Mouse (Mus musculus) MEL (cell line): ENCODE measurements around the gene Rabep2. TPM values are rescaled to one million over a fixed set of nuclear protein-coding genes. Genes with fewer than 3 reads are reported as not detected.

Experiments
- DNase-seq: peaks from one replicate; pipeline ENCODE4 v3.0.0; 2011; ENCODE audit warnings: low read depth, low spot score
- H3K27ac ChIP-seq: 2 replicates; pipeline ENCODE4 v1.5.1; 2012; ENCODE audit warnings: low read depth, mild to moderate bottlenecking, control low read depth, low read length, moderate library complexity; ENCODE audit not compliant: control insufficient read depth
- H3K27me3 ChIP-seq, 2 experiments: fragments of 150-350 bp in 1 of 2; sonication (generic) in 1 of 2; 2 replicates each; pipeline ENCODE4 v1.6.1; 2012; ENCODE audit warnings: low read length in 2 of 2, mild to moderate bottlenecking in 2 of 2, improper control_type of control experiment in 1 of 2, moderate library complexity in 1 of 2; ENCODE audit not compliant: insufficient read depth in 2 of 2, control insufficient read depth in 1 of 2
- H3K36me3 ChIP-seq, 2 experiments: 2 replicates each; pipeline ENCODE4 v1.6.1; 2012 to 2014; ENCODE audit warnings: low read length in 2 of 2, improper control_type of control experiment in 1 of 2, inconsistent platforms in 1 of 2, mild to moderate bottlenecking in 1 of 2; ENCODE audit not compliant: insufficient read depth in 2 of 2, control insufficient read depth in 1 of 2
- H3K4me1 ChIP-seq, 2 experiments: fragments of 150-350 bp in 1 of 2; sonication (generic) in 1 of 2; 2 replicates each; pipeline ENCODE4 v1.6.1; 2012; ENCODE audit warnings: low read length in 2 of 2, improper control_type of control experiment in 1 of 2, mild to moderate bottlenecking in 1 of 2; ENCODE audit not compliant: insufficient read depth in 2 of 2, control insufficient read depth in 1 of 2
- H3K4me3 ChIP-seq, 2 experiments: fragments of 150-350 bp in 1 of 2; sonication (generic) in 1 of 2; 2 replicates each; pipeline ENCODE4 v1.5.1; 2012; ENCODE audit warnings: low read depth in 2 of 2, low read length in 2 of 2, mild to moderate bottlenecking in 2 of 2, moderate library complexity in 2 of 2, control low read depth in 1 of 2, improper control_type of control experiment in 1 of 2; ENCODE audit not compliant: control insufficient read depth in 1 of 2, insufficient read depth in 1 of 2
- H3K79me2 ChIP-seq: 2 replicates; pipeline ENCODE4 v1.6.1; 2012; ENCODE audit warnings: mild to moderate bottlenecking, low read length, moderate library complexity; ENCODE audit not compliant: control insufficient read depth, poor library complexity, insufficient read depth
- H3K9ac ChIP-seq: 2 replicates; pipeline ENCODE4 v1.6.1; 2012; ENCODE audit warnings: low read depth, mild to moderate bottlenecking, control low read depth, low read length, moderate library complexity; ENCODE audit not compliant: control insufficient read depth, poor library complexity, severe bottlenecking
- H3K9me3 ChIP-seq: fragments of 150-350 bp; sonication (generic); replicated peaks from 2 replicates; pipeline ENCODE4 v1.6.1; 2012; ENCODE audit warnings: mild to moderate bottlenecking, low read length, improper control_type of control experiment, moderate library complexity; ENCODE audit not compliant: insufficient read depth
- BHLHE40 ChIP-seq: IDR thresholded peaks from 2 replicates; pipeline ENCODE4 v1.6.1; 2012; ENCODE audit warnings: low read depth, mild to moderate bottlenecking, inconsistent platforms, low read length, improper control_type of control experiment, borderline replicate concordance
- CHD1 ChIP-seq: IDR thresholded peaks from 2 replicates; pipeline ENCODE4 v1.6.1; 2012; ENCODE audit warnings: low read depth, mild to moderate bottlenecking, inconsistent platforms, low read length, improper control_type of control experiment
- CHD2 ChIP-seq: IDR thresholded peaks from 2 replicates; pipeline ENCODE4 v1.6.1; 2011; ENCODE audit warnings: low read length, improper control_type of control experiment
- CTCF ChIP-seq, 3 experiments: IDR thresholded peaks in 2 of 3; conservative IDR thresholded peaks in 1 of 3; 2 replicates each; pipeline ENCODE4 v1.5.1; 2011 to 2012; ENCODE audit warnings: low read length in 3 of 3, low read depth in 2 of 3, mild to moderate bottlenecking in 2 of 3, improper control_type of control experiment in 1 of 3, inconsistent platforms in 1 of 3, mixed read lengths in 1 of 3, moderate library complexity in 1 of 3; ENCODE audit not compliant: control insufficient read depth in 1 of 3, insufficient read depth in 1 of 3, poor library complexity in 1 of 3, severe bottlenecking in 1 of 3
- E2F4 ChIP-seq: IDR thresholded peaks from 2 replicates; pipeline ENCODE4 v1.6.1; 2011; ENCODE audit warnings: low read depth, low read length, improper control_type of control experiment, borderline replicate concordance
- ELF1 ChIP-seq: IDR thresholded peaks from 2 replicates; pipeline ENCODE4 v1.6.1; 2014; ENCODE audit warnings: low read depth, mild to moderate bottlenecking, inconsistent platforms, low read length, improper control_type of control experiment, moderate library complexity
- EP300 ChIP-seq, 2 experiments: IDR thresholded peaks; 2 replicates each; pipeline ENCODE4 v1.6.1; 2011; ENCODE audit warnings: improper control_type of control experiment in 2 of 2, low read length in 2 of 2, low read depth in 1 of 2, mild to moderate bottlenecking in 1 of 2
- ETS1 ChIP-seq: IDR thresholded peaks from 2 replicates; pipeline ENCODE4 v1.6.1; 2012; ENCODE audit warnings: low read depth, mild to moderate bottlenecking, inconsistent platforms, low read length, improper control_type of control experiment, moderate library complexity
- GABPA ChIP-seq: IDR thresholded peaks from 2 replicates; pipeline ENCODE4 v1.6.1; 2012; ENCODE audit warnings: low read depth, mild to moderate bottlenecking, inconsistent platforms, low read length, improper control_type of control experiment, moderate library complexity
- GATA1 ChIP-seq: IDR thresholded peaks from 2 replicates; pipeline ENCODE4 v1.6.1; 2011; ENCODE audit warnings: low read depth, low read length, improper control_type of control experiment
- JUND ChIP-seq: IDR thresholded peaks from 2 replicates; pipeline ENCODE4 v1.6.1; 2011; ENCODE audit warnings: low read depth, mild to moderate bottlenecking, improper control_type of control experiment, low read length
- KAT2A ChIP-seq: conservative IDR thresholded peaks from 2 replicates; pipeline ENCODE4 v1.6.1; 2012; ENCODE audit warnings: low read depth, low read length, improper control_type of control experiment, inconsistent platforms
- MAFK ChIP-seq: IDR thresholded peaks from 2 replicates; pipeline ENCODE4 v1.6.1; 2011; ENCODE audit warnings: low read depth, mild to moderate bottlenecking, low read length, improper control_type of control experiment, borderline replicate concordance
- MAX ChIP-seq: IDR thresholded peaks from 2 replicates; pipeline ENCODE4 v1.6.1; 2011; ENCODE audit warnings: low read length, improper control_type of control experiment
- MAZ ChIP-seq: IDR thresholded peaks from 2 replicates; pipeline ENCODE4 v1.6.1; 2012; ENCODE audit warnings: low read depth, mild to moderate bottlenecking, inconsistent platforms, low read length, improper control_type of control experiment
- MEF2A ChIP-seq: IDR thresholded peaks from 2 replicates; pipeline ENCODE4 v1.6.1; 2014; ENCODE audit warnings: low read depth, mild to moderate bottlenecking, inconsistent platforms, low read length, improper control_type of control experiment; ENCODE audit not compliant: poor library complexity, insufficient replicate concordance, severe bottlenecking; ENCODE audit errors: extremely low read depth
- MXI1 ChIP-seq: IDR thresholded peaks from 2 replicates; pipeline ENCODE4 v1.6.1; 2011; ENCODE audit warnings: mild to moderate bottlenecking, low read depth, low read length, improper control_type of control experiment
- MYB ChIP-seq: IDR thresholded peaks from 2 replicates; pipeline ENCODE4 v1.6.1; 2011; ENCODE audit warnings: mild to moderate bottlenecking, low read depth, low read length, improper control_type of control experiment
- MYC ChIP-seq: IDR thresholded peaks from 2 replicates; pipeline ENCODE4 v1.6.1; 2011; ENCODE audit warnings: low read depth, mild to moderate bottlenecking, low read length, improper control_type of control experiment, moderate library complexity
- NELFE ChIP-seq: IDR thresholded peaks from 2 replicates; pipeline ENCODE4 v1.6.1; 2011; ENCODE audit warnings: low read depth, low read length, improper control_type of control experiment
- NRF1 ChIP-seq: IDR thresholded peaks from 2 replicates; pipeline ENCODE4 v1.6.1; 2014; ENCODE audit warnings: low read depth, mild to moderate bottlenecking, inconsistent platforms, low read length, improper control_type of control experiment, moderate library complexity; ENCODE audit not compliant: poor library complexity, insufficient read depth, severe bottlenecking
- POLR2A ChIP-seq, 2 experiments: IDR thresholded peaks; 2 replicates each; pipeline ENCODE4 v1.6.1; 2011 to 2012; ENCODE audit warnings: low read length in 2 of 2, mild to moderate bottlenecking in 2 of 2, control low read depth in 1 of 2, improper control_type of control experiment in 1 of 2, low read depth in 1 of 2, moderate library complexity in 1 of 2; ENCODE audit not compliant: control insufficient read depth in 1 of 2, insufficient read depth in 1 of 2, poor library complexity in 1 of 2
- POLR2AphosphoS2 ChIP-seq: IDR thresholded peaks from 2 replicates; pipeline ENCODE4 v1.6.1; 2011; ENCODE audit warnings: low read length, improper control_type of control experiment
- POLR2AphosphoS5 ChIP-seq: IDR thresholded peaks from 2 replicates; pipeline ENCODE4 v1.6.1; 2012; ENCODE audit warnings: low read depth, borderline replicate concordance, mild to moderate bottlenecking, inconsistent platforms, low read length, moderate library complexity, mixed read lengths
- RAD21 ChIP-seq: IDR thresholded peaks from 2 replicates; pipeline ENCODE4 v1.6.1; 2011; ENCODE audit warnings: mild to moderate bottlenecking, low read depth, low read length, improper control_type of control experiment
- RCOR1 ChIP-seq: IDR thresholded peaks from 2 replicates; pipeline ENCODE4 v1.6.1; 2012; ENCODE audit warnings: low read depth, mild to moderate bottlenecking, inconsistent platforms, low read length, improper control_type of control experiment
- SIN3A ChIP-seq: IDR thresholded peaks from 2 replicates; pipeline ENCODE4 v1.6.1; 2012; ENCODE audit warnings: low read length, improper control_type of control experiment, inconsistent platforms
- SMC3 ChIP-seq: IDR thresholded peaks from 2 replicates; pipeline ENCODE4 v1.6.1; 2011; ENCODE audit warnings: low read depth, low read length, improper control_type of control experiment
- TAL1 ChIP-seq: IDR thresholded peaks from 2 replicates; pipeline ENCODE4 v1.6.1; 2012; ENCODE audit warnings: mild to moderate bottlenecking, inconsistent platforms, low read length, moderate library complexity, mixed read lengths
- TBP ChIP-seq: IDR thresholded peaks from 2 replicates; pipeline ENCODE4 v1.8.0; 2011; ENCODE audit warnings: low read depth, low read length, improper control_type of control experiment
- UBTF ChIP-seq: IDR thresholded peaks from 2 replicates; pipeline ENCODE4 v1.6.1; 2012; ENCODE audit warnings: low read depth, mild to moderate bottlenecking, inconsistent platforms, low read length, improper control_type of control experiment, moderate library complexity, borderline replicate concordance; ENCODE audit not compliant: insufficient read depth
- USF1 ChIP-seq: IDR thresholded peaks from 2 replicates; pipeline ENCODE4 v1.6.1; 2014; ENCODE audit warnings: low read depth, mild to moderate bottlenecking, inconsistent platforms, low read length, improper control_type of control experiment, moderate library complexity
- USF2 ChIP-seq, 2 experiments: IDR thresholded peaks; 2 replicates each; pipeline ENCODE4 v1.6.1; 2011 to 2012; ENCODE audit warnings: improper control_type of control experiment in 2 of 2, low read length in 2 of 2, borderline replicate concordance in 1 of 2, inconsistent platforms in 1 of 2, low read depth in 1 of 2, mild to moderate bottlenecking in 1 of 2; ENCODE audit not compliant: insufficient read depth in 1 of 2
- ZC3H11A ChIP-seq: IDR thresholded peaks from 2 replicates; pipeline ENCODE4 v1.6.1; 2012; ENCODE audit warnings: low read depth, mild to moderate bottlenecking, inconsistent platforms, low read length, improper control_type of control experiment
- ZKSCAN1 ChIP-seq: IDR thresholded peaks from 2 replicates; pipeline ENCODE4 v1.6.1; 2012; ENCODE audit warnings: low read depth, mild to moderate bottlenecking, inconsistent platforms, low read length, improper control_type of control experiment, moderate library complexity
- ZMIZ1 ChIP-seq: IDR thresholded peaks from 2 replicates; pipeline ENCODE4 v1.6.1; 2012; ENCODE audit warnings: low read depth, mild to moderate bottlenecking, inconsistent platforms, low read length, improper control_type of control experiment, moderate library complexity
- ZNF384 ChIP-seq: IDR thresholded peaks from 2 replicates; pipeline ENCODE4 v1.6.1; 2012; ENCODE audit warnings: low read depth, mild to moderate bottlenecking, inconsistent platforms, low read length, improper control_type of control experiment
- polyA plus RNA-seq, 2 experiments: library from polyadenylated mRNA; stranded (reverse) in 1 of 2; unstranded in 1 of 2; fragments of >175 nt in 1 of 2; fragments of >200 nt in 1 of 2; gene quantifications; 2 replicates each; pipeline versions ENCODE4 v1.2.1 to v1.2.4; 2012; ENCODE audit warnings: low replicate concordance in 2 of 2, low read depth in 1 of 2; ENCODE audit not compliant: insufficient read length in 2 of 2, insufficient read depth in 1 of 2, missing spikeins in 1 of 2
- total RNA-seq: library from RNA; depleted of rRNA; stranded (reverse); fragments of 300-350 nt; gene quantifications from 2 replicates; pipeline ENCODE4 v1.2.3, GENCODE M21; 2012

The Rabep2 gene
- total and polyA plus RNA-seq, 3 experiments, result 12.9 to 16.2 TPM; not detected in 1

DNA sequence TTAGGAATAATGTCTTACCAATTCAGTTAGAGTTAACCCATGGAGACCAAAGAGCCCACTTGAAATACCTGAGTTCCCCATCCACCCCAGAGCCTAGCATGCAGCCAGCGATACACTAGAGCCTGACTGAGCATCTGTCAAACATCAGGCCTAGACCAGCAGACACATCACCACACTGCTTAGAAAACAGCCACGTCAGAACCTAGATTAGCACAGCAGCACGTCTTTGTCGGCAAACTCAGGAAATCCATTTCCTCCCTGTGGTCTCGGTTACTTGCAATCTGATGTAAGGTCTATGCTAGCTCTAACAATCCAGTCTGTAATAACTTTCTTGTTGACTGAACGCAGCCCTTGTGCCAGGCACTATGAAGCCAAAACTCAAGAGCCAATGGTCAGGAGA, 41.5 kb downstream of the Rabep2 start:
- Histone ChIP-seq H3K9me3 (no peaks in the 10 kb centered on the region), H3K9ac (no peak overlapping the region), H3K4me3 (no peak overlapping the region), H3K79me2 (peaks cover 15% of the 10 kb centered on the region), H3K27me3 (no peaks in the 10 kb centered on the region), H3K36me3 (peaks cover 1 to 28% of the 10 kb centered on the region in 2 experiments; a peak in 3 of 4 replicates), H3K27ac (peak overlapping the region; percentile 55), H3K4me1 (peaks cover 11 to 41% of the 10 kb centered on the region in 2 experiments)
- peak; percentile 92 for DNase-seq
- TF ChIP-seq GABPA (no peak), EP300 (IDR thresholded peaks at IDR 0.05; ENCODE audit: low read depth in 1 of 2, low read length in 2 of 2) (peak in 1 of 2 experiments; percentile 77; a peak in 3 of 4 replicates), NRF1 (no peak), TBP (0 out of 2 replicates have a peak, but pooled peaks have one; percentile 38), ZKSCAN1 (no peak), UBTF (no peak), CHD1 (no peak), KAT2A (no peak), MAX (peak; percentile 57; the same call in 1 of the 2 replicates), POLR2AphosphoS2 (no peak), USF1 (no peak), MXI1 (peak; percentile 89), MYC (peak; percentile 69), USF2 (IDR thresholded peaks at IDR 0.05; ENCODE audit: borderline replicate concordance in 1 of 2, insufficient read depth in 1 of 2, low read depth in 1 of 2, low read length in 2 of 2) (no peak), CTCF (IDR thresholded peaks at IDR 0.05 in 2 of 3, conservative IDR thresholded peaks at IDR 0.05 in 1 of 3; ENCODE audit: control insufficient read depth in 1 of 3, insufficient read depth in 1 of 3, low read depth in 2 of 3, low read length in 3 of 3, poor library complexity in 1 of 3, severe bottlenecking in 1 of 3) (no peak), POLR2A (IDR thresholded peaks at IDR 0.05; ENCODE audit: control insufficient read depth in 1 of 2, insufficient read depth in 1 of 2, low read depth in 1 of 2, low read length in 2 of 2, poor library complexity in 1 of 2) (no peak), E2F4 (no peak), TAL1 (peak; percentile 22; the same call in 1 of the 2 replicates), ELF1 (no peak), BHLHE40 (peak; percentile 52; the same call in 1 of the 2 replicates), ZC3H11A (no peak), RAD21 (no peak), JUND (no peak), POLR2AphosphoS5 (no peak), SMC3 (0 out of 2 replicates have a peak, but pooled peaks have one; percentile 4), CHD2 (no peak), GATA1 (peak; percentile 75), MEF2A (0 out of 2 replicates have a peak, but pooled peaks have one; percentile 31), ETS1 (peak; percentile 93), ZMIZ1 (no peak), NELFE (no peak), SIN3A (peak; percentile 94), MAFK (no peak; the same call in 1 of the 2 replicates), MYB (no peak), MAZ (0 out of 2 replicates have a peak, but pooled peaks have one; percentile 7), RCOR1 (peak; percentile 88), ZNF384 (no peak)
